In the genomic region with DNA sequence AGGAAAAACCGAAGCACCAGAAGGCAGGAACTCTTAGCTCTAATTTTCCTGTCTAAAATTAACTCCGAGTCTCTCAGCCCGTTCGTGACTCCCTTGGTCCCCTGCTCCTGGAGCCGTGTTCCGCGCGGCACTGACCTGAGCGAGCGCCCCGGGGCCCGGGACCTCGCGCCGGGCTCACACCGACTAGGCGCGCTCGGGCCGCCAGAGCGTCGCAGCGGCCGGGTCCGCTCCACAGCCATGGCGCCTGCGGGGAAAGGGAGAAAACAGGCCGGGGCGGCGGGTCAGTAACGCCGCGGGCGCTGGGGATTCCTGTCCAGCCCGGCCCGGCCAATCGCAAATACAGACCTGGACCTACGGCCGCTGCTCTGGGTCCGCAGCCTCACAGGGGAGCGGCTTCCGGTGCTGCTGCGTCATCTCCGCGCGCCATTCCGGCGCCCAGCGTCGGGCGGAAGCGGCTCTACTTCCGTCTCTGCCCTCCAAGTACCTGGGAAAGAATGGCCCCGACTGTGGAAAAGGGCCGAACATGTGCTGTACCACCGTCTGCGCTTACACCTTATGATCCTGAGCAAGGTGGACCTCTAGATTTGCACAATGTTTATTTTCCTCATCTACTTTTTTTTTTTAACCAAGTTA, we compare ENCODE assay signal across 8 mouse cellular contexts. TPM values are rescaled to one million over a fixed set of nuclear protein-coding genes. Genes with fewer than 3 reads are reported as not detected.
DNase-seq lines count a peak whose midpoint lies in the region; ATAC-seq lines count a peak whose summit lies in the region.

TSS of gene Fbxw2 (minus strand) at position 485 of the 633 bp plus-strand sequence.

- no peaks in the 10 kb centered on the region for H3K9me3 ChIP-seq in hindbrain, embryonic 11.5 days (ENCODE audit: control insufficient read depth, low read length)

- under 1% methylated on average over 50 of the region's 57 CpGs for WGBS in hindbrain, embryonic 11.5 days

- peak within 1 kb of the TSS; percentile 65 for H3K4me3 ChIP-seq in hindbrain, embryonic 11.5 days (ENCODE audit: low read depth, low read length)

- H3K4me1 ChIP-seq in hindbrain, embryonic 11.5 days (replicated peaks; ENCODE audit: control insufficient read depth, insufficient read depth, low read length) = no peaks in the 10 kb centered on the region; the same call in 1 of the 2 replicates

- H3K27ac ChIP-seq in hindbrain, embryonic 11.5 days (ENCODE audit: low read depth, low read length) = peak within 1 kb of the TSS; percentile 49

- DNase-seq in MN1 (ENCODE audit: low spot score) = peak; percentile 95
- peak; percentile 88 for DNase-seq in cerebellum, adult 9-10 months
- DNase-seq in frontal cortex, adult 2 months (ENCODE audit: extremely low spot score in 1 of 2, low spot score in 1 of 2) = peak; percentile 77 to 94
- peak; percentile 94 for DNase-seq in hindbrain, embryonic 11.5 days (ENCODE audit: low spot score)
- peak; percentile 87 to 92 for DNase-seq in layer of hippocampus, postnatal 10 days (ENCODE audit: low spot score in 2 of 2)
- peak; percentile 95 for DNase-seq in lung, postnatal 10 days
- peak; percentile 91 for DNase-seq in ovary, postnatal 36 days (ENCODE audit: low spot score)
- peak; percentile 88 for DNase-seq in thymus, postnatal 25 days

- ATAC-seq in hindbrain, embryonic 11.5 days (ENCODE audit: low FRiP score) = peak; percentile 97

- peak within 1 kb of the TSS; percentile 64 for H3K4me2 ChIP-seq in hindbrain, embryonic 11.5 days (replicated peaks; ENCODE audit: low read depth, low read length)

- H3K9ac ChIP-seq in hindbrain, embryonic 11.5 days (ENCODE audit: low read depth, low read length) = peak within 1 kb of the TSS; percentile 65

- H3K27me3 ChIP-seq in hindbrain, embryonic 11.5 days (ENCODE audit: control insufficient read depth, insufficient read depth, low read length) = no peaks in the 10 kb centered on the region

- no peaks in the 10 kb centered on the region for H3K36me3 ChIP-seq in hindbrain, embryonic 11.5 days (ENCODE audit: control insufficient read depth, insufficient read depth, low read length)

RNA-seq across cellular contexts. Expression of gene Fbxw2, which starts in this region (rescaled TPM):
- 76.5 and 80.3 TPM in 2 replicates for polyA plus RNA-seq in frontal cortex, adult 2 months (2012; rRNA removed)
- 63.5 and 65.6 TPM in 2 replicates for polyA plus RNA-seq in hindbrain, embryonic 11.5 days (2014; fragmentation: Nextera tagmentation; extraction: Ambion mirVana)
- total RNA-seq in layer of hippocampus, postnatal 10 days (2021) = 10 to 100 TPM; 88.5 to 89.5 TPM

Comparison
In these comparisons a context has a peak if more than half of its experiments do, and no peak if none do; other contexts are left out.
1. Peak in every context shown above with its lines: DNase-seq, ATAC-seq, H3K4me3 ChIP-seq and H3K27ac ChIP-seq.